Mouse (Mus musculus) lung, postnatal 25 days (tissue): ENCODE measurements at regions not wholly inside any gene's neighbourhood (a gene's known extent, or its start where the extent isn't known, plus 50 kb on each side); places are given as distances from the start of the nearest gene placed in this dataset.
"Not testable (repeated sequence)": the region's sequence is repeated elsewhere in the genome, so short reads cannot be mapped to it uniquely, and the experiment has no call there.

ENCODE experiments used
- DNase-seq: peaks from one replicate; pipeline ENCODE4 v3.0.0; 2022; ENCODE audit warnings: low spot score

GRCm38 (mm10) chr10:6182400-6182799, 260.2 kb upstream of the Rgs17 start:
- DNase-seq, result no peak

GRCm38 (mm10) chr10:6164311-6164710, 242.1 kb upstream of the Rgs17 start:
- DNase-seq, result not testable (repeated sequence)

- no peak for DNase-seq
These were observed 234.7 kb upstream of the Rgs17 start for GRCm38 (mm10) chr10:6156941-6157340.

GRCm38 (mm10) chr10:6134091-6134490, 211.9 kb upstream of the Rgs17 start:
- no peak for DNase-seq

- DNase-seq, result not testable (repeated sequence)
These were observed 202.2 kb upstream of the Rgs17 start for GRCm38 (mm10) chr10:6124423-6124822.

GRCm38 (mm10) chr10:6114883-6115622, 192.9 kb upstream of the Rgs17 start:
- peak; percentile 5 for DNase-seq
